Mouse (Mus musculus) 3134 (cell line): ENCODE results near the gene C330007P06Rik.
"Not testable (repeated sequence)": the region's sequence is repeated elsewhere in the genome, so short reads cannot be mapped to it uniquely, and the experiment has no call there.

Experiments used
- DNase-seq: peaks from one replicate; pipeline ENCODE4 v3.0.0-alpha.2; 2011; ENCODE audit warnings: low spot score; ENCODE audit not compliant: insufficient read length; ENCODE audit errors: extremely low read depth

Gene C330007P06Rik

GRCm38 (mm10) chrX:36803189-36803588 is 70.7 kb downstream of the C330007P06Rik start:
- no peak for DNase-seq

GRCm38 (mm10) chrX:36799131-36799879 is 74.6 kb downstream of the C330007P06Rik start:
- no peak for DNase-seq

GRCm38 (mm10) chrX:36796734-36797133 is 77.2 kb downstream of the C330007P06Rik start:
- DNase-seq, result not testable (repeated sequence)

- DNase-seq, result peak; percentile 91
Measured at GRCm38 (mm10) chrX:36796163-36796581, 77.7 kb downstream of the C330007P06Rik start.

DNA sequence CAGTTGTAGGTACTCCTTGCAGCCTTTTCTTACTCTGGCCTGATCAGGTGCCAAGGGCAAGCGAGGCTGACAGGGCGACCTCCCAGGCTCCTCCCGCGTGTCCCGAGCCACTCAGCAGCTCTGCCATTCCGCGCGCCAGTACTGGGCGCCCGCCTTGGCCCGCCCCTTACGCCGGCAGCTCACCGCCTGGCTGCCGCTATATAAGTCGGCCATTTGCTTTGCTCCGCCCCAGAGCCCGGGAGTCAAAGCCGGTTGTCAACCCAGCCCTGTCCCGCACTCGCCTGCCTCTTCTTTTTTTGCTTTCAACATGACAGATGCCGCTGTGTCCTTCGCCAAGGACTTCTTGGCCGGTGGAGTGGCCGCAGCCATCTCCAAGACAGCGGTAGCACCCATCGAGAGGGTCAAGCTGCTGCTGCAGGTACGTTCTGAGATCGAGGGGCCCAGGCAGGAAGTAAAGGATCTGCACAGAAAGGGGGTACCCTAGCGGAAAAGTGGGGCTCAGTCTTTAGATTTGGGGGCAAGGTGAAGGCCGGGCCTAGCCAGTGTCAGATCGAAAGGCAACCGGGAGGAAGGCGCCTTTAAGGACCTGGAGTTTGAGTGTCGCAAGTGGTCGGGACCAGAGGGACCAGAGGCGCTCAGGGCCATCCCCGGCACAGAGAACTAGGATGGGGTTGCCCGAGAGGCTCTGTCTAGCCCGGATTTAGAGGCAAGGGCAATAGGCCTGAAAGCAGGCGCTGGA is 78.3 kb downstream of the C330007P06Rik start, which contains the start of gene Slc25a5:
TSS of gene Slc25a5 (plus strand) at position 228 of the 739 bp plus-strand sequence.
- peak; percentile 90 for DNase-seq

- no peak for DNase-seq
Measured at GRCm38 (mm10) chrX:36794571-36794970, 79.3 kb downstream of the C330007P06Rik start.

GRCm38 (mm10) chrX:36789360-36789759 is 84.6 kb downstream of the C330007P06Rik start:
- no peak for DNase-seq

GRCm38 (mm10) chrX:36777694-36778093 is 96.2 kb downstream of the C330007P06Rik start:
- no peak for DNase-seq

- no peak for DNase-seq
Measured at GRCm38 (mm10) chrX:36775520-36775919, 98.4 kb downstream of the C330007P06Rik start.
